Mouse (Mus musculus): ENCODE measurements around the gene Stx3. TPM values are rescaled to one million over a fixed set of nuclear protein-coding genes. Genes with fewer than 3 reads are reported as not detected.

Stx3 gene
- total RNA-seq, 2 experiments from 2014 or later: 0.19 to 3.9 TPM

- no peak for ATAC-seq (replicated peaks; ENCODE audit: low FRiP score, poor library complexity, severe bottlenecking)
Measured at GRCm38 (mm10) chr19:11747298-11747697, 71.9 kb downstream of the Stx3 start, which contains the start of gene Gif. Gif (plus strand) TSS chr19:11747554.

GRCm38 (mm10) chr19:11745680-11746079, 73.5 kb downstream of the Stx3 start:
- ATAC-seq (replicated peaks; ENCODE audit: low FRiP score, poor library complexity, severe bottlenecking): 0 out of 2 replicates have a peak, but pooled peaks have one; percentile 46

GRCm38 (mm10) chr19:11736455-11736854, 82.7 kb downstream of the Stx3 start:
- no peak for ATAC-seq (replicated peaks; ENCODE audit: low FRiP score, poor library complexity, severe bottlenecking)

GRCm38 (mm10) chr19:11730278-11730677, 88.9 kb downstream of the Stx3 start:
- no peak for ATAC-seq (replicated peaks; ENCODE audit: low FRiP score, poor library complexity, severe bottlenecking)

GRCm38 (mm10) chr19:11727304-11727703, 91.9 kb downstream of the Stx3 start:
- peak; percentile 57; the same call in 1 of the 2 replicates for ATAC-seq (replicated peaks; ENCODE audit: low FRiP score, poor library complexity, severe bottlenecking)

- no peak for ATAC-seq (replicated peaks; ENCODE audit: low FRiP score, poor library complexity, severe bottlenecking)
Measured at GRCm38 (mm10) chr19:11725915-11726314, 93.3 kb downstream of the Stx3 start.

Other genes starting within 250 kb of the Stx3 start
- 2.5 and 8.4 TPM in 2 replicates for gene Ms4a6d, start 214.6 kb downstream of the Stx3 start, total RNA-seq (2015; ENCODE audit: low replicate concordance)
- 0.60 and 2.4 TPM in 2 replicates for gene Ms4a6d, start 214.6 kb downstream of the Stx3 start, total RNA-seq (2017; ENCODE audit: low replicate concordance)
- gene Ms4a2, start 195.7 kb downstream of the Stx3 start, total RNA-seq (2015; ENCODE audit: low replicate concordance): 19.4 and 26.9 TPM in 2 replicates
- 17.3 and 30.1 TPM in 2 replicates for gene Ms4a2, start 195.7 kb downstream of the Stx3 start, total RNA-seq (2017; ENCODE audit: low replicate concordance)
- gene Ms4a3, start 178.6 kb downstream of the Stx3 start, total RNA-seq (2015; ENCODE audit: low replicate concordance): 204 and 267 TPM in 2 replicates
- 91.2 and 97.0 TPM in 2 replicates for gene Ms4a3, start 178.6 kb downstream of the Stx3 start, total RNA-seq (2017; ENCODE audit: low replicate concordance)
- not detected in 2 replicates for gene Oosp2, start 158.8 kb downstream of the Stx3 start, total RNA-seq (2015; ENCODE audit: low replicate concordance)
- not detected in 2 replicates for gene Oosp2, start 158.8 kb downstream of the Stx3 start, total RNA-seq (2017; ENCODE audit: low replicate concordance)
- 2.7 TPM in 1 of 2 replicates, not detected in the other for gene Oosp1, start 128.3 kb downstream of the Stx3 start, total RNA-seq (2015; ENCODE audit: low replicate concordance)
- not detected in 2 replicates for gene Oosp1, start 128.3 kb downstream of the Stx3 start, total RNA-seq (2017; ENCODE audit: low replicate concordance)
- not detected in 2 replicates for gene Oosp3, start 122.3 kb downstream of the Stx3 start, total RNA-seq (2015; ENCODE audit: low replicate concordance)
- gene Oosp3, start 122.3 kb downstream of the Stx3 start, total RNA-seq (2017; ENCODE audit: low replicate concordance): not detected in 2 replicates
- gene Gif, start 71.8 kb downstream of the Stx3 start, total RNA-seq (2015; ENCODE audit: low replicate concordance): not detected in 2 replicates
- not detected in 2 replicates for gene Gif, start 71.8 kb downstream of the Stx3 start, total RNA-seq (2017; ENCODE audit: low replicate concordance)
- gene Mrpl16, start 49.0 kb downstream of the Stx3 start, total RNA-seq (2015; ENCODE audit: low replicate concordance): 14.6 and 29.5 TPM in 2 replicates
- 4.2 and 15.3 TPM in 2 replicates for gene Mrpl16, start 49.0 kb downstream of the Stx3 start, total RNA-seq (2017; ENCODE audit: low replicate concordance)
- not detected in 2 replicates for gene Olfr1417, start 19.8 kb upstream of the Stx3 start, total RNA-seq (2015; ENCODE audit: low replicate concordance)
- not detected in 2 replicates for gene Olfr1417, start 19.8 kb upstream of the Stx3 start, total RNA-seq (2017; ENCODE audit: low replicate concordance)
- gene Olfr1418, start 41.7 kb upstream of the Stx3 start, total RNA-seq (2015; ENCODE audit: low replicate concordance): not detected in 2 replicates
- gene Olfr1418, start 41.7 kb upstream of the Stx3 start, total RNA-seq (2017; ENCODE audit: low replicate concordance): not detected in 2 replicates
- gene Olfr1419, start 55.7 kb upstream of the Stx3 start, total RNA-seq (2015; ENCODE audit: low replicate concordance): not detected in 2 replicates
- gene Olfr1419, start 55.7 kb upstream of the Stx3 start, total RNA-seq (2017; ENCODE audit: low replicate concordance): not detected in 2 replicates
- gene Olfr1420, start 67.2 kb upstream of the Stx3 start, total RNA-seq (2015; ENCODE audit: low replicate concordance): not detected in 2 replicates
- gene Olfr1420, start 67.2 kb upstream of the Stx3 start, total RNA-seq (2017; ENCODE audit: low replicate concordance): not detected in 2 replicates
- 8.5 and 8.8 TPM in 2 replicates for gene Patl1, start 93.0 kb upstream of the Stx3 start, total RNA-seq (2015; ENCODE audit: low replicate concordance)
- gene Patl1, start 93.0 kb upstream of the Stx3 start, total RNA-seq (2017; ENCODE audit: low replicate concordance): 2.4 and 3.9 TPM in 2 replicates
- gene Osbp, start 146.5 kb upstream of the Stx3 start, total RNA-seq (2015; ENCODE audit: low replicate concordance): 7.1 and 10.6 TPM in 2 replicates
- gene Osbp, start 146.5 kb upstream of the Stx3 start, total RNA-seq (2017; ENCODE audit: low replicate concordance): 12.7 and 14.8 TPM in 2 replicates
- gene Olfr1423, start 221.9 kb upstream of the Stx3 start, total RNA-seq (2015; ENCODE audit: low replicate concordance): not detected in 2 replicates
- gene Olfr1423, start 221.9 kb upstream of the Stx3 start, total RNA-seq (2017; ENCODE audit: low replicate concordance): not detected in 2 replicates
- gene Olfr1424, start 243.3 kb upstream of the Stx3 start, total RNA-seq (2015; ENCODE audit: low replicate concordance): not detected in 2 replicates
- gene Olfr1424, start 243.3 kb upstream of the Stx3 start, total RNA-seq (2017; ENCODE audit: low replicate concordance): not detected in 2 replicates

Measured in erythroblast, adult 5-6 weeks (primary cell).